Mouse (Mus musculus) lung, postnatal 25 days (tissue): ENCODE measurements at regions not wholly inside any gene's neighbourhood (a gene's known extent, or its start where the extent isn't known, plus 50 kb on each side); places are given as distances from the start of the nearest gene placed in this dataset.

Source experiments
- DNase-seq: peaks from one replicate; pipeline ENCODE4 v3.0.0; 2022; ENCODE audit warnings: low spot score

GRCm38 (mm10) chr1:144316251-144316650 is 67.2 kb upstream of the Rgs1 start:
- no peak for DNase-seq

- DNase-seq = no peak
Measured at GRCm38 (mm10) chr1:144314382-144314781, 65.3 kb upstream of the Rgs1 start.

GRCm38 (mm10) chr1:144313318-144313717 is 64.3 kb upstream of the Rgs1 start:
- DNase-seq = no peak

- no peak for DNase-seq
Measured at GRCm38 (mm10) chr1:144309901-144310300, 60.9 kb upstream of the Rgs1 start.

GRCm38 (mm10) chr1:144308313-144308712 is 59.3 kb upstream of the Rgs1 start:
- DNase-seq = no peak

GRCm38 (mm10) chr1:144307854-144308285 is 58.8 kb upstream of the Rgs1 start:
- DNase-seq = no peak

GRCm38 (mm10) chr1:144307017-144307853 is 58.2 kb upstream of the Rgs1 start:
- peak; percentile 24 for DNase-seq

GRCm38 (mm10) chr1:144306284-144306683 is 57.2 kb upstream of the Rgs1 start:
- DNase-seq = peak; percentile 10

GRCm38 (mm10) chr1:144300670-144301069 is 51.6 kb upstream of the Rgs1 start:
- no peak for DNase-seq
